Mouse (Mus musculus) thymus, adult 2 months (tissue): ENCODE measurements around the gene Slfn14.

Source experiments
- CTCF ChIP-seq: fragments of 200-500 bp; IDR thresholded peaks from 2 replicates; pipeline ENCODE4 v1.5.1; 2012; ENCODE audit warnings: mild to moderate bottlenecking, control low read depth, low read length, moderate library complexity, borderline replicate concordance; ENCODE audit not compliant: control insufficient read depth, poor library complexity, insufficient read depth; ENCODE audit errors: extremely low read depth
- POLR2A ChIP-seq: fragments of 200-500 bp; IDR thresholded peaks from 2 replicates; pipeline ENCODE4 v1.6.1; 2012; ENCODE audit warnings: mild to moderate bottlenecking, low read length, control low read depth, moderate library complexity; ENCODE audit not compliant: control insufficient read depth, poor library complexity, insufficient read depth; ENCODE audit errors: extremely low read depth

DNA sequence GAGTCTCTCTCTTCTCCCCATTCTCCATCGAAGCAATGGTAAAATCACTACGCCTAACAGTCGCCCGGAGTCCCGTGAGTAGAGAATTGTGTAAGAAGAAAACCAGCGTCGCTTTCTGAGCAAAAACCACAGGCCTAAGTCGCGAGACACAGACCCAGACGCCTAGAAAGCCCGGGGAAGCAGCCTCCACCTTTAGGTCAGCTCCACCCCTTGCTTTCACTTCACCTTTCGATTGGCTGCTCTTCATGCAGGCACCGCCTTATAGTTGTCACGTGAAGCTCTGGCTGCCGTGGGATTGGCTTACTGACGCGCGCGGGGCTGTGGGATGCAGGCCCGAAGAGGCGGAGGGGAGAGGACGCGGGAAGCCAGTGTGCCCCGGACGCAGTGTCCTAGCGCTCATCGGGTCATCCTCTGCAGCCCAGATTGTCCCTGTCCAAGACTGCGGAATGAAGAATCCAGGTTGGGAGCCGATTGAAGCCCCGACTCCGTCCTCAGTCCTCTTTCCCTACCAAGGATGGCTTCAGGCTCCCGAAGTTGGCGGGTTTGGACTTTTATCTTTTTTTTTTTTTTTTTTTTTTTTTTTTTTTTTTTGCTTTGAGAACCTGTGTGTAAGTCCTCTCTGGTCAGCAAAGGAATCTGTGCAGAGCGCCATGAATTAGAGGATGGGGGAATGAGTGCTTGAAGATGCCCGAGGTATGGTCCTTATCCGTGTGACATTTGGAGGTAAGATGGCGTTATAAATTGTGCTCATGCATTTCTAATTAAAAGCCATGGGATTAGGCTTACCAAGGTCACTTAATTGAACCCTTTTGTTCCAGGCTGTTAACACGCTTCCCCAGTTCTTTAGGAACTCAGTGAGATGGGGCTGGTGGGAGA lies 5.1 kb upstream of the Slfn14 start:
- no peak for TF ChIP-seq CTCF
- peak; percentile 89 for TF ChIP-seq POLR2A
